Mouse (Mus musculus): ENCODE results near the gene Cntfr.

- TF ChIP-seq MAFK (IDR thresholded peaks at IDR 0.05; ENCODE audit: insufficient read depth, low read depth, low read length) (no peak), ZNF384 (IDR thresholded peaks at IDR 0.05; ENCODE audit: low read depth, low read length) (no peak)
These were observed 51.4 kb downstream of the Cntfr start for GRCm38 (mm10) chr4:41645488-41645887.
